Mouse (Mus musculus): ENCODE measurements at regions not wholly inside any gene's neighbourhood (a gene's known extent, or its start where the extent isn't known, plus 50 kb on each side); places are given as distances from the start of the nearest gene placed in this dataset.

GRCm38 (mm10) chr2:170229461-170230080 is 81.7 kb upstream of the Zfp217 start:
- no peaks in the 10 kb centered on the region for H3K9me3 ChIP-seq (replicated peaks; ENCODE audit: control insufficient read depth, low read length, poor library complexity, severe bottlenecking)
- H3K27ac ChIP-seq (ENCODE audit: low read length), result no peak overlapping the region
- no peaks in the 10 kb centered on the region for H3K4me1 ChIP-seq (ENCODE audit: control insufficient read depth, insufficient read depth, low read length)
- H3K27me3 ChIP-seq (ENCODE audit: control insufficient read depth, insufficient read depth, low read depth, low read length), result no peaks in the 10 kb centered on the region
- no peak overlapping the region for H3K4me3 ChIP-seq (ENCODE audit: low read depth, low read length)
- H3K9ac ChIP-seq (ENCODE audit: low read depth, low read length), result no peak overlapping the region
- no peaks in the 10 kb centered on the region for H3K36me3 ChIP-seq (ENCODE audit: control insufficient read depth, insufficient read depth, low read length)
- 89% methylated on average over 8 of the region's 8 CpGs for WGBS
- no peak for ATAC-seq
- no peak overlapping the region for H3K4me2 ChIP-seq (ENCODE audit: low read length)

GRCm38 (mm10) chr2:170228318-170228994 is 80.6 kb upstream of the Zfp217 start:
- no peaks in the 10 kb centered on the region for H3K9me3 ChIP-seq (replicated peaks; ENCODE audit: control insufficient read depth, low read length, poor library complexity, severe bottlenecking)
- no peaks in the 10 kb centered on the region for H3K4me1 ChIP-seq (ENCODE audit: control insufficient read depth, insufficient read depth, low read length)
- ATAC-seq, result no peak
- no peak overlapping the region for H3K9ac ChIP-seq (ENCODE audit: low read depth, low read length)
- 93% methylated on average over 10 of the region's 10 CpGs for WGBS
- no peaks in the 10 kb centered on the region for H3K36me3 ChIP-seq (ENCODE audit: control insufficient read depth, insufficient read depth, low read length)
- no peak overlapping the region for H3K27ac ChIP-seq (ENCODE audit: low read length)
- no peak overlapping the region for H3K4me2 ChIP-seq (ENCODE audit: low read length)
- H3K4me3 ChIP-seq (ENCODE audit: low read depth, low read length), result no peak overlapping the region
- no peaks in the 10 kb centered on the region for H3K27me3 ChIP-seq (ENCODE audit: control insufficient read depth, insufficient read depth, low read depth, low read length)

- no peak overlapping the region for H3K9ac ChIP-seq (ENCODE audit: low read depth, low read length)
- H3K4me3 ChIP-seq (ENCODE audit: low read depth, low read length), result no peak overlapping the region
These were observed 76.0 kb upstream of the Zfp217 start for GRCm38 (mm10) chr2:170223872-170224271.

GRCm38 (mm10) chr2:170222819-170223218 is 74.9 kb upstream of the Zfp217 start:
- WGBS, result 0% methylated on average over 6 of the region's 6 CpGs
- Histone ChIP-seq H3K27ac (ENCODE audit: low read length) (peak overlapping the region; percentile 17), H3K4me1 (ENCODE audit: control insufficient read depth, insufficient read depth, low read length) (peaks cover 52% of the 10 kb centered on the region), H3K27me3 (ENCODE audit: control insufficient read depth, insufficient read depth, low read depth, low read length) (no peaks in the 10 kb centered on the region), H3K4me3 (ENCODE audit: low read depth, low read length) (no peak overlapping the region), H3K36me3 (ENCODE audit: control insufficient read depth, insufficient read depth, low read length) (no peaks in the 10 kb centered on the region), H3K9ac (ENCODE audit: low read depth, low read length) (no peak overlapping the region), H3K4me2 (ENCODE audit: low read length) (peak overlapping the region; percentile 4; the same call in 1 of the 2 replicates), H3K9me3 (replicated peaks; ENCODE audit: control insufficient read depth, low read length, poor library complexity, severe bottlenecking) (no peaks in the 10 kb centered on the region)
- no peak for ATAC-seq

More at GRCm38 (mm10) chr2:170223872-170224271, 76.0 kb upstream of the Zfp217 start:
- Histone ChIP-seq H3K4me1 (ENCODE audit: control insufficient read depth, insufficient read depth, low read length) (peaks cover 44% of the 10 kb centered on the region), H3K27ac (ENCODE audit: low read length) (no peak overlapping the region), H3K4me2 (ENCODE audit: low read length) (no peak overlapping the region), H3K27me3 (ENCODE audit: control insufficient read depth, insufficient read depth, low read depth, low read length) (no peaks in the 10 kb centered on the region), H3K9me3 (replicated peaks; ENCODE audit: control insufficient read depth, low read length, poor library complexity, severe bottlenecking) (no peaks in the 10 kb centered on the region), H3K36me3 (ENCODE audit: control insufficient read depth, insufficient read depth, low read length) (no peaks in the 10 kb centered on the region)
- 82% methylated on average over 7 of the region's 7 CpGs for WGBS
- no peak for ATAC-seq

- WGBS, result 14% methylated on average over 13 of the region's 13 CpGs
- H3K27ac ChIP-seq (ENCODE audit: low read length), result peak overlapping the region; percentile 17; the same call in 1 of the 2 replicates
- H3K9ac ChIP-seq (ENCODE audit: low read depth, low read length), result no peak overlapping the region
- H3K27me3 ChIP-seq (ENCODE audit: control insufficient read depth, insufficient read depth, low read depth, low read length), result no peaks in the 10 kb centered on the region
- no peak overlapping the region; the same call in 1 of the 2 replicates for H3K4me2 ChIP-seq (ENCODE audit: low read length)
- ATAC-seq, result no peak
- H3K36me3 ChIP-seq (ENCODE audit: control insufficient read depth, insufficient read depth, low read length), result no peaks in the 10 kb centered on the region
- no peak overlapping the region for H3K4me3 ChIP-seq (ENCODE audit: low read depth, low read length)
- H3K9me3 ChIP-seq (replicated peaks; ENCODE audit: control insufficient read depth, low read length, poor library complexity, severe bottlenecking), result no peaks in the 10 kb centered on the region
- peaks cover 52% of the 10 kb centered on the region for H3K4me1 ChIP-seq (ENCODE audit: control insufficient read depth, insufficient read depth, low read length)
These were observed 74.2 kb upstream of the Zfp217 start for GRCm38 (mm10) chr2:170221994-170222535.

- ATAC-seq, result no peak
- no peaks in the 10 kb centered on the region for H3K27me3 ChIP-seq (ENCODE audit: control insufficient read depth, insufficient read depth, low read depth, low read length)
- under 1% methylated on average over 20 of the region's 20 CpGs for WGBS
- peak overlapping the region; percentile 37; the same call in 1 of the 2 replicates for H3K9ac ChIP-seq (ENCODE audit: low read depth, low read length)
- H3K36me3 ChIP-seq (ENCODE audit: control insufficient read depth, insufficient read depth, low read length), result no peaks in the 10 kb centered on the region
- H3K27ac ChIP-seq (ENCODE audit: low read length), result peak overlapping the region; percentile 63
- no peaks in the 10 kb centered on the region for H3K9me3 ChIP-seq (replicated peaks; ENCODE audit: control insufficient read depth, low read length, poor library complexity, severe bottlenecking)
- H3K4me1 ChIP-seq (ENCODE audit: control insufficient read depth, insufficient read depth, low read length), result peaks cover 52% of the 10 kb centered on the region
- peak overlapping the region; percentile 60 for H3K4me2 ChIP-seq (ENCODE audit: low read length)
- H3K4me3 ChIP-seq (ENCODE audit: low read depth, low read length), result peak overlapping the region; percentile 33
These were observed 73.0 kb upstream of the Zfp217 start for GRCm38 (mm10) chr2:170220871-170221369.

GRCm38 (mm10) chr2:170220443-170220842 is 72.5 kb upstream of the Zfp217 start:
- no peaks in the 10 kb centered on the region for H3K9me3 ChIP-seq (replicated peaks; ENCODE audit: control insufficient read depth, low read length, poor library complexity, severe bottlenecking)
- peak overlapping the region; percentile 60 for H3K4me2 ChIP-seq (ENCODE audit: low read length)
- peaks cover 52% of the 10 kb centered on the region for H3K4me1 ChIP-seq (ENCODE audit: control insufficient read depth, insufficient read depth, low read length)
- no peaks in the 10 kb centered on the region for H3K36me3 ChIP-seq (ENCODE audit: control insufficient read depth, insufficient read depth, low read length)
- peak overlapping the region; percentile 33 for H3K4me3 ChIP-seq (ENCODE audit: low read depth, low read length)
- H3K27me3 ChIP-seq (ENCODE audit: control insufficient read depth, insufficient read depth, low read depth, low read length), result no peaks in the 10 kb centered on the region
- ATAC-seq, result no peak
- peak overlapping the region; percentile 63 for H3K27ac ChIP-seq (ENCODE audit: low read length)
- no peak overlapping the region for H3K9ac ChIP-seq (ENCODE audit: low read depth, low read length)
- WGBS, result 3% methylated on average over 11 of the region's 11 CpGs

GRCm38 (mm10) chr2:170219611-170220401 is 71.9 kb upstream of the Zfp217 start:
- WGBS, result 2% methylated on average over 20 of the region's 20 CpGs

More at GRCm38 (mm10) chr2:170219611-170220401, 71.9 kb upstream of the Zfp217 start:
- H3K9me3 ChIP-seq (replicated peaks; ENCODE audit: control insufficient read depth, low read length, poor library complexity, severe bottlenecking), result no peaks in the 10 kb centered on the region
- H3K27me3 ChIP-seq (ENCODE audit: control insufficient read depth, insufficient read depth, low read depth, low read length), result no peaks in the 10 kb centered on the region
- ATAC-seq, result no peak
- H3K4me1 ChIP-seq (ENCODE audit: control insufficient read depth, insufficient read depth, low read length), result peaks cover 52% of the 10 kb centered on the region
- peak overlapping the region; percentile 27 for H3K4me3 ChIP-seq (ENCODE audit: low read depth, low read length)
- peak overlapping the region; percentile 63 for H3K27ac ChIP-seq (ENCODE audit: low read length)
- H3K36me3 ChIP-seq (ENCODE audit: control insufficient read depth, insufficient read depth, low read length), result no peaks in the 10 kb centered on the region
- peak overlapping the region; percentile 21 for H3K9ac ChIP-seq (ENCODE audit: low read depth, low read length)
- peak overlapping the region; percentile 60 for H3K4me2 ChIP-seq (ENCODE audit: low read length)

All from midbrain, embryonic 16.5 days (tissue).